Mouse (Mus musculus) CH12.LX (cell line): ENCODE measurements around the gene Taf8. TPM values are rescaled to one million over a fixed set of nuclear protein-coding genes. Genes with fewer than 3 reads are reported as not detected.

ENCODE experiments used
- DNase-seq: peaks from one replicate; pipeline ENCODE4 v3.0.0-alpha.2; 2013; ENCODE audit errors: extremely low read depth
- H3K27ac ChIP-seq: 2 replicates; pipeline ENCODE4 v1.5.1; 2012; ENCODE audit warnings: low read depth, mild to moderate bottlenecking, control low read depth, moderate library complexity; ENCODE audit not compliant: insufficient read depth
- H3K27me3 ChIP-seq: replicated peaks from 2 replicates; pipeline ENCODE3; 2012; ENCODE audit warnings: inconsistent platforms
- H3K36me3 ChIP-seq, 2 experiments: replicated peaks in 1 of 2; 2 replicates each; pipeline versions ENCODE3 to v1.6.1; 2012; ENCODE audit warnings: inconsistent platforms in 1 of 2, low read length in 1 of 2, mild to moderate bottlenecking in 1 of 2, mixed read lengths in 1 of 2, moderate library complexity in 1 of 2; ENCODE audit not compliant: control insufficient read depth in 1 of 2, insufficient read depth in 1 of 2
- H3K4me1 ChIP-seq, 2 experiments: 2 replicates each; pipeline ENCODE4 v1.6.1; 2012; ENCODE audit warnings: inconsistent platforms in 1 of 2, moderate library complexity in 1 of 2; ENCODE audit not compliant: insufficient read depth in 2 of 2, control insufficient read depth in 1 of 2
- H3K4me2 ChIP-seq: 2 replicates; pipeline ENCODE4 v1.6.1; 2012; ENCODE audit warnings: low read depth, mild to moderate bottlenecking, control low read depth; ENCODE audit not compliant: poor library complexity, insufficient read depth, severe bottlenecking
- H3K4me3 ChIP-seq, 3 experiments: fragments of 150-350 bp in 1 of 3; sonication (generic) in 1 of 3; replicated peaks in 1 of 3; 2 replicates each; pipeline versions ENCODE3 to v1.5.1; 2011 to 2012; ENCODE audit warnings: low read depth in 2 of 3, low read length in 2 of 3, mild to moderate bottlenecking in 2 of 3, moderate library complexity in 2 of 3, control low read depth in 1 of 3, improper control_type of control experiment in 1 of 3, inconsistent platforms in 1 of 3, mixed read lengths in 1 of 3; ENCODE audit not compliant: poor library complexity in 1 of 3
- H3K79me2 ChIP-seq: replicated peaks from 2 replicates; pipeline ENCODE4 v1.6.1; 2012; ENCODE audit warnings: mild to moderate bottlenecking, moderate library complexity; ENCODE audit not compliant: control insufficient read depth, poor library complexity, insufficient read depth, severe bottlenecking; ENCODE audit errors: extremely low read depth
- H3K9ac ChIP-seq: 2 replicates; pipeline ENCODE4 v1.6.1; 2012; ENCODE audit warnings: low read depth, mild to moderate bottlenecking, control low read depth, moderate library complexity; ENCODE audit not compliant: insufficient read depth
- H3K9me3 ChIP-seq: replicated peaks from 2 replicates; pipeline ENCODE3; 2012; ENCODE audit warnings: low read length, inconsistent platforms, mixed read lengths
- BHLHE40 ChIP-seq: IDR thresholded peaks from 2 replicates; pipeline ENCODE4 v1.6.1; 2011; ENCODE audit warnings: mild to moderate bottlenecking, low read depth, low read length, improper control_type of control experiment
- CHD1 ChIP-seq: IDR thresholded peaks from 2 replicates; pipeline ENCODE4 v1.6.1; 2012; ENCODE audit warnings: low read depth, low read length, improper control_type of control experiment, inconsistent platforms
- ELF1 ChIP-seq: IDR thresholded peaks from 2 replicates; pipeline ENCODE4 v1.6.1; 2014; ENCODE audit warnings: low read depth, mild to moderate bottlenecking, inconsistent platforms, low read length, improper control_type of control experiment
- EP300 ChIP-seq: IDR thresholded peaks from 2 replicates; pipeline ENCODE4 v1.6.1; 2011; ENCODE audit warnings: low read length, improper control_type of control experiment
- ETS1 ChIP-seq: conservative IDR thresholded peaks from 2 replicates; pipeline ENCODE4 v1.6.1; 2012; ENCODE audit warnings: low read depth, mild to moderate bottlenecking, inconsistent platforms, low read length, improper control_type of control experiment, moderate library complexity
- GABPA ChIP-seq: IDR thresholded peaks from 2 replicates; pipeline ENCODE4 v1.6.1; 2012; ENCODE audit warnings: low read depth, low read length, improper control_type of control experiment, inconsistent platforms; ENCODE audit not compliant: insufficient replicate concordance
- JUN ChIP-seq: IDR thresholded peaks from 2 replicates; pipeline ENCODE4 v1.6.1; 2011; ENCODE audit warnings: low read depth, mild to moderate bottlenecking, low read length, improper control_type of control experiment, moderate library complexity; ENCODE audit not compliant: insufficient read depth
- KAT2A ChIP-seq: IDR thresholded peaks from 2 replicates; pipeline ENCODE4 v1.6.1; 2012; ENCODE audit warnings: low read length, improper control_type of control experiment, inconsistent platforms; ENCODE audit not compliant: insufficient replicate concordance
- MAFK ChIP-seq: IDR thresholded peaks from 2 replicates; pipeline ENCODE4 v1.6.1; 2011; ENCODE audit warnings: low read length, improper control_type of control experiment; ENCODE audit not compliant: insufficient replicate concordance
- MAX ChIP-seq: IDR thresholded peaks from 2 replicates; pipeline ENCODE4 v1.6.1; 2011; ENCODE audit warnings: low read length, improper control_type of control experiment
- MAZ ChIP-seq: IDR thresholded peaks from 2 replicates; pipeline ENCODE4 v1.6.1; 2012; ENCODE audit warnings: low read depth, mild to moderate bottlenecking, inconsistent platforms, low read length, improper control_type of control experiment, moderate library complexity
- MXI1 ChIP-seq: IDR thresholded peaks from 2 replicates; pipeline ENCODE4 v1.6.1; 2011; ENCODE audit warnings: mild to moderate bottlenecking, low read depth, low read length, improper control_type of control experiment
- MYC ChIP-seq: IDR thresholded peaks from 2 replicates; pipeline ENCODE4 v1.6.1; 2011; ENCODE audit warnings: low read depth, mild to moderate bottlenecking, improper control_type of control experiment, low read length
- PAX5 ChIP-seq: IDR thresholded peaks from 2 replicates; pipeline ENCODE4 v1.6.1; 2012; ENCODE audit warnings: low read length, inconsistent platforms, mixed read lengths
- POLR2AphosphoS2 ChIP-seq: IDR thresholded peaks from 2 replicates; pipeline ENCODE4 v1.6.1; 2011; ENCODE audit warnings: low read depth, low read length, improper control_type of control experiment
- SIN3A ChIP-seq: IDR thresholded peaks from 2 replicates; pipeline ENCODE4 v1.6.1; 2012; ENCODE audit warnings: low read length, improper control_type of control experiment, inconsistent platforms
- TBP ChIP-seq: conservative IDR thresholded peaks from 2 replicates; pipeline ENCODE4 v1.6.1; 2011; ENCODE audit warnings: low read depth, low read length, improper control_type of control experiment
- USF1 ChIP-seq: IDR thresholded peaks from 2 replicates; pipeline ENCODE4 v1.6.1; 2014; ENCODE audit warnings: low read depth, mild to moderate bottlenecking, inconsistent platforms, low read length, improper control_type of control experiment
- USF2 ChIP-seq: conservative IDR thresholded peaks from 2 replicates; pipeline ENCODE4 v1.6.1; 2011; ENCODE audit warnings: low read depth, low read length, improper control_type of control experiment
- ZKSCAN1 ChIP-seq: IDR thresholded peaks from 2 replicates; pipeline ENCODE4 v1.6.1; 2012; ENCODE audit warnings: low read depth, inconsistent platforms, low read length, improper control_type of control experiment, borderline replicate concordance
- ZMIZ1 ChIP-seq: IDR thresholded peaks from 2 replicates; pipeline ENCODE4 v1.6.1; 2012; ENCODE audit warnings: low read depth, mild to moderate bottlenecking, inconsistent platforms, low read length, improper control_type of control experiment
- dilution Hi-C: fragments of 300-500 bp; cut with MboI; formaldehyde crosslinking; loops from 2 replicates; pipeline ENCODE4 v1.14.3; 2020; ENCODE audit warnings: low sequenced_read_pairs; ENCODE audit not compliant: extremely low pct_unique_long_range_greater_than_20kb, extremely low pct_ligation_motif_present
- in situ Hi-C: fragments of 300-500 bp; cut with MboI; formaldehyde crosslinking; loops from 3 replicates; pipeline ENCODE4 v1.14.3; 2019; ENCODE audit warnings: low sequenced_read_pairs, low pct_ligation_motif_present, low pct_unique_long_range_greater_than_20kb, mixed read lengths
- polyA plus RNA-seq: library from polyadenylated mRNA; unstranded; fragments of >175 nt; gene quantifications from 2 replicates; pipeline ENCODE4 v1.2.1, GENCODE M21; 2012; ENCODE audit warnings: low read depth; ENCODE audit not compliant: insufficient read length
- total RNA-seq, 2 experiments: library from RNA; depleted of rRNA; stranded (reverse); fragments of 300-350 nt in 1 of 2; fragments of >200 nt in 1 of 2; gene quantifications; 2 replicates each; pipeline ENCODE4 v1.2.3; 2012 to 2014

Gene Taf8
- total and polyA plus RNA-seq, 3 experiments, result 16.9 to 18.0 (median 17.0) TPM

DNA sequence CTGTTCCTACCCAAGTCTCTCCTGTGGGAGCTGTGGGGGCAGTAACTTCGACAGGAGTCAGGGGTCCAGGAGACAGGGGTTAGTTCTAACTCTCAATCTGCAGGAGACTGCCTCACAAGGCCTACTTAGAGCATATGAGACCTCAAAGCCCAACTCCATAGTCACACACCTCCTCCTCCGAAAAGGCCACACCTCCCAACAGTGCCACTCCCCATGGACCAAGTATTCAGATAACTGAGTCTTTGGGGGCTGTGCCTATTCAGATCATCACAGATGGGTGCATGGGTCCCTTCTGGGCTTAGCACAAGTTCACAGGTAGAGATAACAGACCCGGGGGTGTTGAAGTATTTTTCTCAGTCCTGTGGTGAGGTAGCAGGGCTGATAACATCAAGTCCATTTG, 40.4 kb downstream of the Taf8 start:
- no peak for DNase-seq
- Histone ChIP-seq H3K4me2 (no peak overlapping the region), H3K4me3 (no peak overlapping the region), H3K27ac (no peak overlapping the region), H3K36me3 (no peaks in the 10 kb centered on the region), H3K4me1 (peaks cover 15 to 49% of the 10 kb centered on the region in 2 experiments)
- in situ Hi-C loops (no loop called here), dilution Hi-C loops (no loop called here)
- no peak for TF ChIP-seq PAX5
- TF ChIP-seq KAT2A, result no peak
- TF ChIP-seq ZMIZ1, result no peak
- no peak for TF ChIP-seq CHD1
- TF ChIP-seq SIN3A, result no peak
- no peak for TF ChIP-seq USF2
- TF ChIP-seq ETS1, result no peak
- TF ChIP-seq, all 38 proteins: peak for 0
- Histone ChIP-seq H3K9me3 (no peaks in the 10 kb centered on the region), H3K9ac (no peak overlapping the region), H3K27me3 (peaks cover 2% of the 10 kb centered on the region), H3K79me2 (no peaks in the 10 kb centered on the region)

GRCm38 (mm10) chr17:47459341-47459919, 42.7 kb downstream of the Taf8 start:
- no peaks in the 10 kb centered on the region for H3K27me3 ChIP-seq
- peaks cover 18 to 46% of the 10 kb centered on the region in 2 experiments for H3K4me1 ChIP-seq
- no peaks in the 10 kb centered on the region for H3K36me3 ChIP-seq
- TF ChIP-seq MYC, result no peak
- TF ChIP-seq MAZ, result no peak
- TF ChIP-seq EP300, result no peak
- TF ChIP-seq ELF1, result no peak
- TF ChIP-seq MXI1, result no peak
- no peak for TF ChIP-seq GABPA
- no peak for TF ChIP-seq USF1
- TF ChIP-seq MAX, result no peak
- TF ChIP-seq CHD1, result no peak
- no peak for TF ChIP-seq BHLHE40
- TF ChIP-seq ZKSCAN1, result no peak
- TF ChIP-seq POLR2AphosphoS2, result no peak
- no peak for TF ChIP-seq KAT2A
- no peak for TF ChIP-seq TBP
- no peak for TF ChIP-seq MAFK
- no peak for TF ChIP-seq JUN
- no peak for DNase-seq
- no peak overlapping the region for H3K4me3 ChIP-seq
- no peak overlapping the region for H3K9ac ChIP-seq
- dilution Hi-C loops, result no loop called here
- H3K4me2 ChIP-seq, result no peak overlapping the region
- in situ Hi-C loops, result no loop called here
- no peaks in the 10 kb centered on the region for H3K9me3 ChIP-seq
- no peaks in the 10 kb centered on the region for H3K79me2 ChIP-seq
- H3K27ac ChIP-seq, result no peak overlapping the region
